Mouse (Mus musculus): Measurements from ENCODE around the gene Rnf11. TPM values are rescaled to one million over a fixed set of nuclear protein-coding genes. Genes with fewer than 3 reads are reported as not detected.

Gene Rnf11
- polyA plus RNA-seq, 1 experiment from 2014 or later: 49.1 TPM

DNA sequence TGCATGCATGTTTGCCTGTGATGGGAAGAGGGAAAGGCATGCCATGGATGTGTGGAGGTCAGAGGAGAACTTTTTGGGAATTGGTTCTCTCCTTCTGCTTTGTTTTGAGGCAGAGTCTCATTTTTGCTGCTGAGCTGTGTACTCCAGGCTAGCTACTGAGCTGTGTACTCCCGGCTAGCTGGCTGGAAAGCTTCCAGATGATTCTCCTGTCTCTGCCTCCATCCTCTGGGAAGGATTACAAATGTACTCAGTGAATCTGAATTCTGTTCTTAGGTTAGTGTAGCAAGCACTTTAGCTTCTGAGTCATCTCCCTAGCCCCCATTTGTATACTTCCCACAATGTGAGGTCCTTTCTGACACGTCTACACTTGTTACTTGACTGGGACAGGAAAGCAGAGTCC, 61.1 kb downstream of the Rnf11 start:
- H3K9ac ChIP-seq: no peak overlapping the region
- H3K4me1 ChIP-seq: no peaks in the 10 kb centered on the region
- no peaks in the 10 kb centered on the region for H3K27me3 ChIP-seq
- H3K4me3 ChIP-seq (replicated peaks): no peak overlapping the region
- H3K27ac ChIP-seq: no peak overlapping the region
- no peak for ATAC-seq (ENCODE audit: low FRiP score)
- 79% methylated on average over 2 of the region's 2 CpGs for WGBS
- no peaks in the 10 kb centered on the region for H3K36me3 ChIP-seq (replicated peaks)
- H3K4me2 ChIP-seq: no peak overlapping the region
- H3K9me3 ChIP-seq: no peaks in the 10 kb centered on the region

DNA sequence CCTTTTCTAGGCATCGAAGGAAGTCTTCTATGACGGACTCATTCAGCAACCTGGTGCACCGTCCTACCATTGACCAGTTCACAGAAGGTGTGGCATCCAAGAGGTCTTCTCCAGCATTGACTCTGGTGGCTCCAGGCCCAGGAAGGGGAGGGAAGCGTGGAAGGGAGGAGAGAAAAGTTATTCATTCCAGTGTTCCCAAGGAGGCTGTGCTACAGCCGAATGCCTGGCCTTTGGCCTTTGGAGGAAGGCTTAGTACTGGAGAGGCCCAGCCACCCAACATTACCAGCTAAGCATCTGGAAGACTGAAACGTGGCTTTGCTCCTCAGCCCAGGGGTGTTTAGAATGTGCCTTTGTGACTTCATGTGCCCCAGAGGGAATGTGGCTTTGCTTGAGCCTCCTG, 62.1 kb downstream of the Rnf11 start:
- Histone ChIP-seq H3K4me3 (replicated peaks) (no peak overlapping the region), H3K9me3 (no peaks in the 10 kb centered on the region), H3K4me2 (no peak overlapping the region), H3K36me3 (replicated peaks) (no peaks in the 10 kb centered on the region), H3K27me3 (no peaks in the 10 kb centered on the region), H3K9ac (no peak overlapping the region), H3K27ac (no peak overlapping the region), H3K4me1 (no peaks in the 10 kb centered on the region)
- no peak for ATAC-seq (ENCODE audit: low FRiP score)
- 81% methylated on average over 6 of the region's 6 CpGs for WGBS

- ATAC-seq (ENCODE audit: low FRiP score): no peak
- H3K4me2 ChIP-seq: no peak overlapping the region
- H3K9ac ChIP-seq: no peak overlapping the region
- H3K4me1 ChIP-seq: no peaks in the 10 kb centered on the region
- 92% methylated on average over 7 of the region's 7 CpGs for WGBS
- H3K4me3 ChIP-seq (replicated peaks): no peak overlapping the region
- no peaks in the 10 kb centered on the region for H3K36me3 ChIP-seq (replicated peaks)
- no peak overlapping the region for H3K27ac ChIP-seq
- no peaks in the 10 kb centered on the region for H3K9me3 ChIP-seq
- H3K27me3 ChIP-seq: no peaks in the 10 kb centered on the region
These were observed 62.9 kb downstream of the Rnf11 start for GRCm38 (mm10) chr4:109421608-109422007.

GRCm38 (mm10) chr4:109420138-109420795, 64.3 kb downstream of the Rnf11 start:
- Histone ChIP-seq H3K4me3 (replicated peaks) (no peak overlapping the region), H3K27me3 (no peaks in the 10 kb centered on the region), H3K27ac (no peak overlapping the region), H3K9me3 (no peaks in the 10 kb centered on the region), H3K4me1 (no peaks in the 10 kb centered on the region), H3K9ac (no peak overlapping the region), H3K4me2 (no peak overlapping the region), H3K36me3 (replicated peaks) (no peaks in the 10 kb centered on the region)
- WGBS: 71% methylated on average over 8 of the region's 8 CpGs
- ATAC-seq (ENCODE audit: low FRiP score): no peak

GRCm38 (mm10) chr4:109419563-109419962, 65.0 kb downstream of the Rnf11 start:
- no peaks in the 10 kb centered on the region for H3K27me3 ChIP-seq
- H3K9ac ChIP-seq: no peak overlapping the region
- H3K36me3 ChIP-seq (replicated peaks): no peaks in the 10 kb centered on the region
- no peaks in the 10 kb centered on the region for H3K9me3 ChIP-seq
- H3K4me2 ChIP-seq: no peak overlapping the region
- 87% methylated on average over 4 of the region's 4 CpGs for WGBS
- H3K4me3 ChIP-seq (replicated peaks): no peak overlapping the region
- H3K27ac ChIP-seq: no peak overlapping the region
- ATAC-seq (ENCODE audit: low FRiP score): no peak
- H3K4me1 ChIP-seq: no peaks in the 10 kb centered on the region

DNA sequence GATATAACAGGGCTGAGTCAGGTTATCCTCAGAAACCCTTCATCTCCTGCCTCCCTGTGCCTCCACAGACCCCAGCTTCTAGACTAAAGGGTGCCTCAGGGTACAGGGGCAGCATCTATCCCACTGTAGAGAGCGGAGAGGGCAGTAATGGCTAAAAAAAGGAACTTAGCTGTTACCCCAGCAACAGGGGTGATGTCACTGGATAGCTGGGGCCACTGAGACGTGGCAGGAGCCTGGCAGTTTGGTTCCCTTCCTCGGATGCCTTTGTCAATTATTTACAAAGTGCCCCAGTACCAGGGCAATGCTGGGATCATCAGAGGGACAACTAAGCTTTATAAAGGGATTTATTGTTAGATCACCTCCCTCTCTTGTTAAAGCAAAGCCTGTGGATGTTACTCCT, 65.5 kb downstream of the Rnf11 start:
- H3K4me1 ChIP-seq: no peaks in the 10 kb centered on the region
- 29% methylated on average over 3 of the region's 3 CpGs for WGBS
- no peaks in the 10 kb centered on the region for H3K36me3 ChIP-seq (replicated peaks)
- H3K9ac ChIP-seq: 0 out of 2 replicates have a peak overlapping the region, but pooled peaks have one; percentile 12
- ATAC-seq (ENCODE audit: low FRiP score): no peak
- H3K4me2 ChIP-seq: no peak overlapping the region
- H3K27ac ChIP-seq: no peak overlapping the region
- H3K4me3 ChIP-seq (replicated peaks): no peak overlapping the region
- H3K27me3 ChIP-seq: no peaks in the 10 kb centered on the region
- H3K9me3 ChIP-seq: no peaks in the 10 kb centered on the region

GRCm38 (mm10) chr4:109417998-109418397, 66.5 kb downstream of the Rnf11 start:
- no peak overlapping the region for H3K27ac ChIP-seq
- H3K4me1 ChIP-seq: no peaks in the 10 kb centered on the region
- H3K9me3 ChIP-seq: no peaks in the 10 kb centered on the region
- no peaks in the 10 kb centered on the region for H3K36me3 ChIP-seq (replicated peaks)
- no peak for ATAC-seq (ENCODE audit: low FRiP score)
- H3K4me2 ChIP-seq: no peak overlapping the region
- no peaks in the 10 kb centered on the region for H3K27me3 ChIP-seq
- no peak overlapping the region for H3K4me3 ChIP-seq (replicated peaks)
- 83% methylated on average over 1 of the region's 1 CpGs for WGBS
- no peak overlapping the region for H3K9ac ChIP-seq

DNA sequence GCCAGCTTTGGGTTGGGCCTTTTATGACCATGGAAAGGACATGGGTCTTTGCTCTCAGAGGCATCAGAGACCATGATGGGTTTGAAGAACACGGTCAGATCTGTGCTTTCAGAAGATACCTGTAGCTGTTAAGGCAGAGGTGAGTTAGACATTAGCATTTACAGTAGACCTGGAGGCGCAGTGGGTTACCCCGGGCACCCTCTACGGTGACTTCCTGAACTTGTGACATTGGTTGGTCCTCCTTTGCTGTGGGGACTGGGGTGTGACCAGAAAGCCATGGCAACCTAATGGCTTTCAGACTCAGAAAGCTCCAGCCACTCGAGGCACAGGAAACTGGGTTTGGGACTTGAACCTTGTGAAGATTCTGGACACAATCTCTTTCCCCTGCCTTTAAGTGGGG, 72.3 kb downstream of the Rnf11 start:
- WGBS: 93% methylated on average over 5 of the region's 5 CpGs
- peaks cover 11% of the 10 kb centered on the region for H3K27me3 ChIP-seq
- ATAC-seq (ENCODE audit: low FRiP score): no peak
- no peaks in the 10 kb centered on the region for H3K9me3 ChIP-seq
- peaks cover 3% of the 10 kb centered on the region; the same call in 1 of the 2 replicates for H3K4me1 ChIP-seq
- no peak overlapping the region for H3K4me2 ChIP-seq
- H3K36me3 ChIP-seq (replicated peaks): no peaks in the 10 kb centered on the region
- no peak overlapping the region for H3K9ac ChIP-seq
- H3K4me3 ChIP-seq (replicated peaks): no peak overlapping the region
- H3K27ac ChIP-seq: no peak overlapping the region

DNA sequence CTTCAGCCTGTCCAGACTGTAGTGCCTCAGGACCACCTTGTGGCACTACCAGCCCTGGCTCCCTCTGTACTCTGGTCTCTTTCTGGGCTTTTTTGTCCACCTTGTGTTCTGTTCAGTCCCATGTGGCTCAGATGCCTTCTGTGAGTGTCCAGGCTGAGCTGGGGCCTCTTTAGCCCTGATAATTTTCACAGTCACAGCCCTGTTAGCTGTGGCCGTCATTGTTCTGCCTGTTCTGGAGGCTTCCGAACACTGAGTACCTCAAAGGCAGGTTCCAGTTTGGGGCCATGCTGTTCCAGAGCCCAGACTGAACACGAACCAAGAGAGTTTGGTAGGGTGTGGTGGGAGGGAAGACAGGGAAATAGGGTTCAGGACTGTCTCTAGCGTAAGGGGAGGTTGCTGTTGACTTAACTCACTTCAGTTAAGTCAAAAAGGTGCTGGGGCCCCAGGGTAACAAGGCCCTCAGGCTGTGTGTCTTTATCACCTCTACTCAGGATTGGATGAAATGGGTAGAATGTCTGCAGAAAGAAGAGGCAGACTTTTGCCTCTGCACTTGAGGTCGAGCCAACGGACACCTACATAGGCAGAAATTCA, 73.1 kb downstream of the Rnf11 start:
- WGBS: 88% methylated on average over 6 of the region's 6 CpGs
- H3K36me3 ChIP-seq (replicated peaks): no peaks in the 10 kb centered on the region
- H3K4me2 ChIP-seq: no peak overlapping the region
- ATAC-seq (ENCODE audit: low FRiP score): no peak
- peaks cover 17% of the 10 kb centered on the region for H3K27me3 ChIP-seq
- no peak overlapping the region for H3K4me3 ChIP-seq (replicated peaks)
- H3K4me1 ChIP-seq: peaks cover 10% of the 10 kb centered on the region
- H3K27ac ChIP-seq: no peak overlapping the region
- no peak overlapping the region for H3K9ac ChIP-seq
- no peaks in the 10 kb centered on the region for H3K9me3 ChIP-seq

- H3K9me3 ChIP-seq: no peaks in the 10 kb centered on the region
- H3K4me2 ChIP-seq: no peak overlapping the region
- H3K4me1 ChIP-seq: peaks cover 16% of the 10 kb centered on the region
- no peak overlapping the region for H3K4me3 ChIP-seq (replicated peaks)
- H3K27me3 ChIP-seq: peaks cover 17% of the 10 kb centered on the region
- no peak for ATAC-seq (ENCODE audit: low FRiP score)
- 77% methylated on average over 9 of the region's 9 CpGs for WGBS
- H3K27ac ChIP-seq: no peak overlapping the region
- no peak overlapping the region for H3K9ac ChIP-seq
- no peaks in the 10 kb centered on the region for H3K36me3 ChIP-seq (replicated peaks)
These were observed 73.7 kb downstream of the Rnf11 start for GRCm38 (mm10) chr4:109410681-109411376.

- Histone ChIP-seq H3K4me2 (peak overlapping the region; percentile 100), H3K27me3 (peaks cover 21% of the 10 kb centered on the region), H3K9ac (no peak overlapping the region), H3K27ac (no peak overlapping the region), H3K9me3 (no peaks in the 10 kb centered on the region), H3K4me3 (replicated peaks) (no peak overlapping the region), H3K36me3 (replicated peaks) (no peaks in the 10 kb centered on the region), H3K4me1 (peaks cover 21% of the 10 kb centered on the region)
- ATAC-seq (ENCODE audit: low FRiP score): no peak
- 88% methylated on average over 9 of the region's 9 CpGs for WGBS
These were observed 76.6 kb downstream of the Rnf11 start for GRCm38 (mm10) chr4:109407701-109408485.

GRCm38 (mm10) chr4:109407176-109407520, 77.4 kb downstream of the Rnf11 start:
- H3K36me3 ChIP-seq (replicated peaks): no peaks in the 10 kb centered on the region
- no peaks in the 10 kb centered on the region for H3K9me3 ChIP-seq
- peaks cover 21% of the 10 kb centered on the region for H3K27me3 ChIP-seq
- peaks cover 21% of the 10 kb centered on the region for H3K4me1 ChIP-seq
- H3K4me2 ChIP-seq: peak overlapping the region; percentile 100
- 1% methylated on average over 24 of the region's 24 CpGs for WGBS
- H3K4me3 ChIP-seq (replicated peaks): peak overlapping the region; percentile 67
- H3K9ac ChIP-seq: peak overlapping the region; percentile 78
- ATAC-seq (ENCODE audit: low FRiP score): peak; percentile 24; the same call in 1 of the 2 replicates
- no peak overlapping the region for H3K27ac ChIP-seq
